Mouse (Mus musculus): ENCODE data around the gene Slc26a6. TPM values are rescaled to one million over a fixed set of nuclear protein-coding genes. Genes with fewer than 3 reads are reported as not detected.

Gene Slc26a6
- polyA plus RNA-seq (2017; shearing (Covaris generic)) = 17.7 TPM

DNA sequence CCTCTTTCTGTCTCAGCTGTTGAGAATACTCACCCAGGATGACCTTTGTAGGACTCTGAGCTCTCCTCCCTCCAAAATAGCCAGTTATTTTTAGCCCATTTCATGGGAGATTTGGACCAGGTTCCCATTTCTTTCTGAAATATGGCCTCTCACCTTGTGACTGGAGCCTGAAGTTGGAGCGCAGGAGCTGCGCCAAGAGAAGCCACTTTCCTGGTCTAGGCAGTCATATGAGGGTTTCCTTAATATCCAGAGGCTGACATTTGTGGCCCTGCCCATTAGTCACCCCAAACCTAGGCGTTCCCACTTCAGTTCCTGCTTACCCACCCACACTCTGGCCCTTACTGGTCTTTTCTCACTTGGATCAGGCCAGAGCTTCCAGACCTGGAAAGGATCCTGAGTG is at the start of gene Slc26a6:
TSS of gene Slc26a6 (plus strand) at position 308 of the 400 bp plus-strand sequence.

DNA sequence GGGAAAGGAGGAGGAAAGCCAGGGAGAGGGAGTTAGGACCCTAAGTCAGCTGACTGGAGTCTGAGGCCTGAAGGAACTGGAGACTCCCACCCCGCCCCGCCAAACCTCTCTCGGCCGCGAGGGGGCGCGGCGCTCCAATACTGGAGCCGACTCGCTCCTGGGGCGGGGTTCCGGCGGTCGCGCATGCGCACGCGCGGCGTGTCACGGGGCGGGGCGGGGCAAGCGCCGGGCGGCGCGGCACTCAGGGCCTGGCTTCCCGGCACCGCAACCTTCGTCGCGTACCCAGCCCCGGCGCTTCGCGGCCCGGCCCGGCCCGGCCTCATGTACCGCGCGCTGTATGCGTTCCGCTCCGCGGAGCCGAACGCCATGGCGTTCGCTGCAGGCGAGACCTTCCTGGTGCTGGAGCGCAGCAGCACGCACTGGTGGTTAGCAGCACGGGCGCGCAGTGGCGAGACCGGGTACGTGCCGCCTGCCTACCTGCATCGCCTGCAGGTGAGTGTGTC is 44.9 kb upstream of the Slc26a6 start, which contains the start of gene Nckipsd:
TSS of gene Nckipsd (plus strand) at position 206 of the 503 bp plus-strand sequence.

DNA sequence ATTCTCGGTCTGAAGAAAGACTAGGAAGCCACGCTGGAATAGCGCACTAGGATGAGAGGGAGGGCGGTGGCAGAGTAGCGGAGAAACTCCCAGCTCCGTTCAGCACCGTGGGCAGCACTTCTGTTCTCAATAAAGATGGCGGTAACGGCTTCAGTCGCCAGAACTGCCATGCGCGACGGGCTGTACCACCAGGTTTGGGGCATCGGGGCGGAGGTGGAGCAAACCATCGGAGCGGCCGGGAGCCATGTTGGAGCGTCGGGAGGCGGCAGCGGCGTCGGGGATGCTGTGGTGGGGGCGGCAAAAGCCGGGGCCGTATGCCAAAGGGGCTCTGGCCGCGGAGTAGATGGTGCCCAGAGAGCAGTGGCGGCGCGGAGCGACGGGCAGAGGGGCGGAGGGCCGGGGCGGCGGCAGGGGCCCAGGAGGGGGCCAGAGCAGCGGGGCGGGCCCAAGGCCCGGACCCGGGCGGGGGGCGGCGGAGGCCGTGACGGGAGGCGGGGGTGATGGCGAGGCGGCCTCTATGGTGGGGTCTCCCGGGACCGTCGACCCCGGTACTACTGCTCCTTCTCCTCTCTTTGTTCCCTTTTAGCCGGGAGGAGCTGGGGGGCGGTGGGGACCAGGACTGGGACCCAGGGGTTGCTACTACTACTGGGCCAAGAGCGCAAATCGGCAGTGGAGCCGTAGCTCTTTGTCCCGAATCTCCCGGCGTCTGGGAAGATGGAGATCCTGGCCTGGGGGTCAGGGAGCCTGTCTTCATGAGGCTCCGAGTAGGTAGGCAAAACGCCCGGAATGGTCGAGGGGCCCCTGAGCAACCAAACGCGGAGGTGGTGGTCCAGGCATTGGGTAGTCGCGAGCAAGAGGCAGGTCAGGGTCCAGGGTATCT is 27.0 kb upstream of the Slc26a6 start, which contains the start of gene Celsr3:
TSS of gene Celsr3 (plus strand) at position 501 of the 880 bp plus-strand sequence.

DNA sequence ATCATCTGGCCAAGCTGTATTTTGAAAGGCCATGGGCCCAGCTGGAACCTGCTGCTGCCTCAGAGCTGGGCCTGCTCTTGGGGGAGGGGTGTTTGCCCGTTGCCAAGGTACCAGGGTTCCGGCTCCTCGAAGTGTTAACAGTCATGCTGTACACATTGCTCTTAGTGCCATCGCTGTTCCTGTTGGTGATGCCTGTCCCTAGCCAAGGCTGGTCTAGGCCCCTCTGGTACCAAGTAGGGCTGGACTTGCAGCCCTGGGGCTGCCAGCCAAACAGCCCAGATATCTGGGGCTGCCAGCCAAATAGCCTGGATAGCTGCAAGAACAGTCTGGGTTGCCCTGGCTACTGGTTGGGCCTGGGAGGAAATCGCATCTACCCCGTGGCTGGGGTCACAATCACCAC is 61.4 kb downstream of the Slc26a6 start, which contains the start of gene Tmem89:
TSS of gene Tmem89 (plus strand) at position 129 of the 400 bp plus-strand sequence.

DNA sequence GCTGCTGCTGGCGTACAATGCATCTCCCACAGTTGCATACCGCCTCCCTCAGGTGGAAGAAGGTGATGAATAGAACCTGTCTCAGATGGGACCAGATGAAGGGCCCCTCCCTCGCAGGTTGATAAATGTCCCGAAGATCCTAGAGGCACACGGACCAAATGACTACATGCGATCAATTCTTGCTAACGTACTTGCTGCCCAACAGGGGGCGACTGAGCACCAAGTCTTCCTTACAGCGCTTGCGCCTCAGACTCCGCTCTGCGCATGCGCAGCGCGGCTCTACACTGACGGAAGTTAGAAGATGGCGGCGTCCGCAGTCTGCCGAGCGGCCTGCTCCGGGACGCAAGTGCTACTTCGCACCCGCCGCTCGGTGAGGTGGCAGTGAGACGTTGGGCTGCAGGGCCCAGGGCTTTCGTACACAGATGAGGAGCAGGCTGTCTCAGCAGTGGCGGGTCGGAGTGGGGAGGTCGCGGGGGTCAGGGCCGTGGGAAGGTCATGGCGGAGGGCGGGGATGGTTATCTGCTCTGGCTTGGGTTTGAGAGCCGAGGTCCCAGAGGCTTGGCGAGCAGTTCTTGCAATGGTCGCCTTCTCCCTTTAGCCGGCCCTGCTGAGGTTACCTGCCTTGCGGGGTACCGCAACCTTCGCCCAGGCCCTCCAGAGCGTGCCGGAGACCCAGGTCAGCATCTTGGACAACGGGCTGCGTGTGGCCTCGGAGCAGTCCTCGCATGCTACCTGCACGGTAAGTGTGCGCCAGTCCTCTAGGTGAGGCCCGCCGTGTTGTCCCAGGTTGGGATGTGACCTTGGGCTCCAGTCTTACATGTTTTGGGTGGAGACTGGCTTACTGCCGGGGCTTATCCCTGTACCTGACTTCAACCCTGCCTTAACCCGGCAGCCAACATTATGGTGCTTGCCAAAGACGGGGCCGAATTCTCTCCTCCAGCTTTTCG is 83.6 kb downstream of the Slc26a6 start, which contains the start of gene Uqcrc1:
TSS of gene Uqcrc1 (plus strand) at position 216 of the 947 bp plus-strand sequence.

DNA sequence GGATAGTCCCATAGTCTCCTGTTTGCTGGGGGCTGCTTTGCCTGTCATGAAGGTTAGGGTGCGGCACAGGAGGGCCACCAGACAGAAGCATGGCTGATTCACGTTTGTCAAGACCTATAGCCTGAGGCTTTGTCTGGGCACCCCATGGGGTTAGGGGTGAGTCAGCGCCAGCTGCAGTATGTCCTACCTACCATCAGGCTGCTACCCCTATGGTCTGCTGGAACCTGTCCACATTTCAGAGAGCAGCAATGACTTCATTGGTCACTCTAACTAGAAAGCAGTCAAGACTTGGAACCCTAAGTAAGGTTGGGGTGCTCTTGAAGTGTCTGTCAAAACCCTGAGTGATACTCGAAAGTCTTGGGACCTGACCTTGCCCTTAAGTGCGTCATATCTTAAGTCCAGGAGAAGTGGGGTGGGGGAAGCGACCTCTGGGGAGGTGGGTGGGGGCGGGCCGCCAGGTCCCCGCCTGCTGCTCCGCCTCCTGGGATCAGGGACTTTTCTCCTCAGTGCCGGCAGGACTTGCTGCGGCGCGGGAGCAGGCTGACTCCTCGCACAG is 100.1 kb downstream of the Slc26a6 start, which contains the start of gene Col7a1:
TSS of gene Col7a1 (plus strand) at position 506 of the 556 bp plus-strand sequence.

Other genes with a start within 250 kb of the Slc26a6 start
- 96.5 TPM for gene Arih2, start 203.9 kb upstream of the Slc26a6 start, polyA plus RNA-seq (2017; shearing (Covaris generic))
- 55.1 TPM for gene Slc25a20, start 191.2 kb upstream of the Slc26a6 start, polyA plus RNA-seq (2017; shearing (Covaris generic))
- gene Prkar2a, start 164.0 kb upstream of the Slc26a6 start, polyA plus RNA-seq (2017; shearing (Covaris generic)) = 3.0 TPM
- 15.2 TPM for gene Ip6k2, start 69.5 kb upstream of the Slc26a6 start, polyA plus RNA-seq (2017; shearing (Covaris generic))
- gene Nckipsd, start 44.9 kb upstream of the Slc26a6 start, polyA plus RNA-seq (2017; shearing (Covaris generic)) = 7.7 TPM
- not detected for gene Celsr3, start 27.0 kb upstream of the Slc26a6 start, polyA plus RNA-seq (2017; shearing (Covaris generic))
- gene Tmem89, start 61.3 kb downstream of the Slc26a6 start, polyA plus RNA-seq (2017; shearing (Covaris generic)) = not detected
- gene Uqcrc1, start 83.3 kb downstream of the Slc26a6 start, polyA plus RNA-seq (2017; shearing (Covaris generic)) = 386 TPM
- gene Col7a1, start 100.3 kb downstream of the Slc26a6 start, polyA plus RNA-seq (2017; shearing (Covaris generic)) = 0.34 TPM
- not detected for gene Ucn2, start 132.7 kb downstream of the Slc26a6 start, polyA plus RNA-seq (2017; shearing (Covaris generic))
- 10.9 TPM for gene Pfkfb4, start 138.5 kb downstream of the Slc26a6 start, polyA plus RNA-seq (2017; shearing (Covaris generic))
- gene Shisa5, start 185.3 kb downstream of the Slc26a6 start, polyA plus RNA-seq (2017; shearing (Covaris generic)) = 5,738 TPM
- 111 TPM for gene Trex1, start 206.5 kb downstream of the Slc26a6 start, polyA plus RNA-seq (2017; shearing (Covaris generic))
- gene Atrip, start 220.8 kb downstream of the Slc26a6 start, polyA plus RNA-seq (2017; shearing (Covaris generic)) = 29.7 TPM
- 18.2 TPM for gene Ccdc51, start 229.2 kb downstream of the Slc26a6 start, polyA plus RNA-seq (2017; shearing (Covaris generic))
- 579 TPM for gene Tma7, start 229.3 kb downstream of the Slc26a6 start, polyA plus RNA-seq (2017; shearing (Covaris generic))
- 4.1 TPM for gene Plxnb1, start 242.1 kb downstream of the Slc26a6 start, polyA plus RNA-seq (2017; shearing (Covaris generic))

Measured in inflammation-experienced regulatory T-cells, adult 16 weeks (primary cell).